Mouse (Mus musculus) activated CD4-positive, CD25-positive, alpha-beta regulatory T cell (primary cell): Measurements from ENCODE around the gene Gm20888. TPM values are rescaled to one million over a fixed set of nuclear protein-coding genes. Genes with fewer than 3 reads are reported as not detected.

Source experiments
- polyA plus RNA-seq, 2 experiments: library from polyadenylated mRNA; unstranded; fragments of 100-300 nt; shearing (Covaris generic); gene quantifications; one replicate each; pipeline ENCODE4 v1.2.1; 2017

The Gm20888 gene
- polyA plus RNA-seq: not detected

DNA sequence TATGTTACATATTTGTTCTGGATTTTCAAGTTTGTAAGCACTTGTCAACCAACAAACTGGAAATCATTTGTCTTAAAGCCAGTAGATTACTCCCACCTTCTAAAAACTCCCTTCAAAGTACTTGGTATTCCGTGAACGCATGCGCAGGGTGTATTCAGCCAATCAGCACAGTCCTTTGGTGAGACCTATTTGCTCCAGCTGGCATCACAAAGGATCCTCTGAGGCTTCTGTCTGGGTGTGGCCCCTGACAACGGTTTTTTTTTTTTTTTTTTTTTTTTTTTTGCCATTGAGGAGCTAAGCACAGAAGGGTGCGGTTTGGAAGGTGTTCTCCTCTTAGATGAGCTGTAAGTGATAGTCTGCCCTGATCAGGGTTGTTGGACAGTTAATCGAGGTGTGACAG lies at the start of gene Gm20888:
Gm20888 (plus strand) TSS at position 301 of the 400 bp plus-strand sequence.

Other genes starting within 250 kb of the Gm20888 start
- gene Gm21118, start 168.2 kb upstream of the Gm20888 start, polyA plus RNA-seq: under 1 TPM in 1 of 2 experiments, not detected in 1; 0.28 TPM
- gene Gm29423, start 138.6 kb upstream of the Gm20888 start, polyA plus RNA-seq: not detected
- not detected for gene Gm29644, start 138.5 kb upstream of the Gm20888 start, polyA plus RNA-seq